Comparison of ENCODE assay signal across 8 mouse cellular contexts in genomic region chr19:47503625-47504024, GRCm38 (mm10). TPM values are rescaled to one million over a fixed set of nuclear protein-coding genes. Genes with fewer than 3 reads are reported as not detected.
DNase-seq lines count a peak whose midpoint lies in the region; TF ChIP-seq lines count a peak whose summit lies in the region.

No protein-coding gene starts in this region.

- no peak overlapping the region for H3K27ac ChIP-seq in spleen, adult 2 months (ENCODE audit: insufficient read depth, low read length)

- H3K27me3 ChIP-seq in spleen, adult 2 months (ENCODE audit: control insufficient read depth, insufficient read depth, low read length), result no peaks in the 10 kb centered on the region

- no peak overlapping the region for H3K4me3 ChIP-seq in spleen, adult 2 months (ENCODE audit: extremely low read depth, insufficient read depth, insufficient read length)

- TF ChIP-seq POLR2A in spleen, adult 2 months (IDR thresholded peaks at IDR 0.05; ENCODE audit: low read depth, low read length), result no peak

- WGBS in spleen, adult 2 months, result 75% methylated on average over 4 of the region's 4 CpGs

- H3K4me1 ChIP-seq in spleen, adult 2 months (ENCODE audit: control insufficient read depth, insufficient read depth, insufficient read length), result peaks cover 12% of the 10 kb centered on the region; the same call in 1 of the 2 replicates

- TF ChIP-seq CTCF in spleen, adult 2 months (IDR thresholded peaks at IDR 0.05; ENCODE audit: extremely low read depth, insufficient read depth, insufficient read length, insufficient replicate concordance), result peak; percentile 27; the same call in 1 of the 2 replicates

- peak; percentile 53 to 59 for DNase-seq in cerebellum, postnatal 14 days
- no peak for DNase-seq in cerebellum, adult 18-20 months
- no peak for DNase-seq in spleen, adult 2 months (ENCODE audit: low read depth in 1 of 2, low spot score in 2 of 2)
- DNase-seq in spleen, adult 12 weeks (ENCODE audit: low spot score), result no peak
- DNase-seq in forelimb bud, embryonic 11.5 days (ENCODE audit: low read depth, low spot score), result peak; percentile 57
- DNase-seq in mesoderm, embryonic 11.5 days (ENCODE audit: low read depth, low spot score), result peak; percentile 71
- DNase-seq in frontal cortex, postnatal 14 days (ENCODE audit: low spot score in 2 of 2), result no peak
- DNase-seq in frontal cortex, postnatal 25 days (ENCODE audit: low spot score in 2 of 2), result no peak

- no peaks in the 10 kb centered on the region for H3K36me3 ChIP-seq in spleen, adult 2 months (ENCODE audit: control insufficient read depth, insufficient read depth, low read length)

RNA-seq across cellular contexts. Expression of gene Stn1, which starts 33.7 kb away (rescaled TPM):
- polyA plus RNA-seq in spleen, adult 2 months (2012; rRNA removed), result 11.1 and 12.1 TPM in 2 replicates

RNA-seq across cellular contexts. Expression of gene Sh3pxd2a, which starts 39.4 kb away (rescaled TPM):
- polyA plus RNA-seq in spleen, adult 2 months (2012; rRNA removed), result 12.1 and 13.1 TPM in 2 replicates

Comparison
In these comparisons a context has a peak if more than half of its experiments do, and no peak if none do; other contexts are left out.
1. DNase-seq: peak in cerebellum, postnatal 14 days (2 of 2), forelimb bud, embryonic 11.5 days (single experiment) and mesoderm, embryonic 11.5 days (single experiment); none in cerebellum, adult 18-20 months (0 of 2), spleen, adult 2 months (0 of 2), spleen, adult 12 weeks (single experiment), frontal cortex, postnatal 14 days (0 of 2) and frontal cortex, postnatal 25 days (0 of 2).